Mouse (Mus musculus) layer of hippocampus, postnatal 25 days (tissue): ENCODE measurements around the gene Dpm2. TPM values are rescaled to one million over a fixed set of nuclear protein-coding genes. Genes with fewer than 3 reads are reported as not detected.

Experiments used
- DNase-seq, 2 experiments: peaks; one replicate each; pipeline ENCODE4 v3.0.0; 2022; ENCODE audit warnings: mixed read lengths in 2 of 2, low spot score in 1 of 2; ENCODE audit errors: extremely low spot score in 1 of 2
- total RNA-seq, 2 experiments: library from RNA; stranded (reverse); gene quantifications; 2 replicates each; pipeline ENCODE4 v1.2.3; 2021

Gene Dpm2
- total RNA-seq, 2 experiments from 2014 or later = 74.0 to 80.4 TPM

DNA sequence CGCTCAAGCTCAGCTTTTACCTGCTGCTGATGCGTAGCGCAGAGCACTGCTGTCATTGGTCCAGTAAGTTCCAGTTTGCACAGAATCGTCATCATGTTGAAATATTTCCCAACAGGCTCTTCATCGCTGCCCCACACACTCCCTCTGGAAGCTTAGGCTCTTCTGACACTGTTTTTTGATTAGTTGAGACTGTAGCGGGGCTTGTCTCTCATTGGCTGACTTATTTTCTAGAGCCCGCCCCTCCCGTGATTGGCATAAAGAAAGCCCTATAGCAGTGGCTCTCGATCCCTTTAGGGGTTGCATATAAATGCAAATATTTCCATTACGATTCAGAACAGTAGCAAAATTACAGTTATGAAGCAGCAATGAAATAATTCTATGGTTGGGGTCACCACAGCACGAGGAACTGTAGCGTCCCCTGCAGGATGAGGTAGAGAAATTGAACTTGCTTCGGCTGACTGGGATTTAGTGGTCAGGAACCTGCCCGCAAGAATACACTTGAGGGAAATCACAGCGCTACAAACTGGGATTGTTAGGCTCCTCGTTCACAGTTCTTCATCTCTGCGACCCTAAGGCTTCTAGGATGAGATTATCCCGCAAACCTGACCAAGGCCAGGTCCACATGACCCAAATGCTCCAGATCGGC lies 10.9 kb downstream of the Dpm2 start:
- peak in 1 of 2 experiments; percentile 71 for DNase-seq

DNA sequence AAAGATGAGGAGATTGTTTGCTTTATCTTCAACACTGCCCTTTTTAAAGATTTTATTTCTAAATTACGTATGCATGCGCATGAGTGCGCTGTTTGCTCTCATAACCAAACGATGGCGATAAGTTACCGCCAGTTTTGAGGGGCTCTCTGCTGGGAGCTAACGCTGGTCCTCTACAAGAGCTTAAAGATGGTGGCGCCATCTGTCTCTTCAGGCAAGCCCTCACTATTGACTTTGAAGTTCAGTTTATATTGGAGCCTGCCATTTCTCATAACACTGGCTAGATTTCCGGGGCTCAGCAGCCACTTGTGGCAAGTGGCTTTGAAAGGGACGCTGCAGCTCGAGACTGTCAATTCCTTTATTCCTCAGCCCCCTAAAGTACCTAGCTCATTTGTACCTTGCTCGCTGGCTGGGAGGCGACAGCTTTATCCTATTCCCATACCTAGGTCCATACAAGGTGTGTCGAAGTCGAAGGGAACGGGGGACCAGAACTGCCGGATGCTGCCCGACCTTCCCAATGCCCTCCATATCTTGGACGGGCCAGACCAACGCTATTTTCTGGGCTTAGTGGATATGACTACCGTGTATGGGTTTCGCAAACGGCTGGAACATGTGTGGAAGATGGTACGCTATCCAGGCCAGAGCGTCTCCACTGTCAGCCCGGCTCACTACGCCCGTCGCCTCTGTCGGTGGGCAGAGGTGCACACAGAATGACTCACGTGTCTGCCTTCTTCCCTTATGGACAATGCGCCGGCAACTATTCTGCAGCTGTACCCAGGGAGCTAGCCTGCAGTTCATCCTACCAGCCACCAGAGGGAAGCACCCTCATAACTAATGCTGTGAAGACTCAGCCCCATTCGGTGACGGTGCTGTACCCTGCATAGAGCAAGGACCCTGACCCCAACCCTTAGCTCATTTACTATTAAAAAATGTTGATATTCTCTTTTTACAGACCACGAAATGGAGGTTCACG lies 12.5 kb downstream of the Dpm2 start:
- peak in 1 of 2 experiments; percentile 78 for DNase-seq

DNA sequence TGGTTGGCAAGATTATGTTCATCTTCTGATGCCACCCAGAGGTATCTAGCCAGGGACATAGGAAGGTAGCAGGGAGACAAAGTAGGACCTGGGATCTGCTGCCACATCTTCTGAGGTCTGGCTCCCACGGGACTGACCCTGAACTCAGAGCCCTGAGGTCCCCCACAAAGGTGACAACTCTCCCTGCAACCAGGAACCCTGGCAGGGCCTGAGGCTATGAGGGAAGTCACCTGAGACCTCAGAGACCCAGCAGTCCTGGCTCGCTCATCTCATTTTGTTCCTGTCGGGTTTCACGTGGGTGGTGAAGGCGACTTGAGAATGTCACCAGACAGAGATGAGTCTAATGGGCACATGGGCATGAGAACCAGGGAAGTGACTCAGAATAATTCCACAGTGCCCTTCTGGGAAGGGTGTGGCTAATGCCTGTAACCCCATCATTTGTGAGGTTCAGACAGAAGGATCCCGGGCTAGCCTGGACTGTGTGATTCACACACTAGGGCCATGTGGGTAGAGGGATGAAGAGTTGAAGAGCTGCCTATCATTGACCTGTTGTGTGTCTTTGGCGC lies 14.6 kb downstream of the Dpm2 start:
- DNase-seq = no peak

DNA sequence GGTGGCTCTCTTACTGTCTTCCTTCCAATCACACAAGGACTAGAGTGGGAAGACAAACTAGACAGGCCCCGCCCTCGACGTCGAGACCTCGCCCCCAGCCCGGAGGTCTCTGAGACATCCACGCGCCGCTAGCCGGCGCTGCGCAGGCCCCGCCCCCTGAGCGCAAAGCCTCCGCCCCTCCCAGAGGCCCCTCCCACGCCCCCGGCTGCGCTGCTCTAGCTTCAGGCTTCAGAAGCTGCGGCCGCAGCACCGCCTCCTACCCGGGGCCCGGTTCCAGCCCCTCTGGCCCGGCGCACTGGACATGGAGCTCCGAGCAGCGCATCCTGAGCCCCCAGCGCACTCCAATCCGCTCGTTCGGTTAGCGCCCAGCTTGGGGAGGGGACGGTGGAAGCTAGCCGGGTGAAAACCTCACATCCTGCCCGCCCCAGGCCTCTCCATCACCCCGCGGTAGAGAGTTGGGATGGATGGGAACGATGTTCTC lies 16.3 kb downstream of the Dpm2 start, which contains the start of gene St6galnac4:
TSS of gene St6galnac4 (plus strand) at position 225 of the 481 bp plus-strand sequence.
- peak; percentile 78 for DNase-seq

DNA sequence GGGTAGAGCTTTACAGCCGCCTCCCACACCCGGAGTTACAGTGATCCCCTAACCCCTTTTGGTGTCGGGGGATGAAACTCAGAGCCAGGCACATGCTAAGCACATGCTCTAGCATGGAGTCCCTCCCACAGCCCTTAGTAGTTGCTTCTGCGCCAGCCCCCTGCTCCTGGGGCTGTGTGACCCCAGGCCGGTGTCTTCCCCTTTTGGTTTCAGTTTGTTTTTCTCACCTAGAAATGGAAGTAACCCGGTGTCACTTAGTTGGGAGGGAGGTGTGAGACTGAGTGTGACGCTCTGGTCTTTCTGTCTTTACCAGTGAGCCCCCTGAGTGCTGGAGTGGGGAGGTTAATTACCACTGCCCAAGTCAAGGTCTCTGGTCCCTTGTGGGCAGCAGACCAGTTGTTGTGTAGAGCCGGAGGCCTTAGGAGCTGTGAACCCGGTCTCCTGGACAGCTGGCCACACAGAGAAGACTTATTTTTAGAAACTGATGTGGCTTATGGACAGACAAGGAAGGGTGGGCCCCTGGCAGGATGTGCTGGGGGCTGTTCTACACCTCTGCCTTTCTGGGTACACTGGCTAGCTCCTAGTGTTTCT lies 17.2 kb downstream of the Dpm2 start:
- DNase-seq = no peak

DNA sequence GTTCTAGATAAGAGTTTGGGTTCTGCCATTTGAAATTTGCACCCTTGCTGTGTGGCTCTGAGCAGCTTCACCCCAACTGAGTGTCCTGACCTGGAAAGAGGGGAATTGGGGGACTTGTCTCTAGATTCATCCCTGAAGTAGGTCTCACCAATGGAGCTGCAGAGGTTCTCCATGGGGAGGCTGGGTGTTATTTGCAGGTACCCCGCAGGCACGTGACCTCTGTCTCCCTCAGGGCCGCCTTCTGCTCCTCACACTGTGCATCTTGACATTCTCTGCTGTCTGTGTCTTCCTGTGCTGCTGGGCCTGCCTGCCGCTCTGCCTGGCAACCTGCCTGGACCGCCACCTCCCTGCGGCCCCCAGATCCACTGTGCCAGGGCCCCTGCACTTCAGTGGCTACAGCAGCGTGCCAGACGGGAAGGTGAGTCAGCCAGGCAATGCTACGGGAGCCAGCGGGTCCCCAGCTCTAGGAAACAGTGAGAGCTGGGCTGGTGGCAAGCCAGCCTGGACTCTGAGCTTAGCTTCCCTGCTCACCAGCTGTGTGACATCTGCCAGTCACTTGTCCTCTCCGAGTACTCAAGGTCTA lies 18.6 kb downstream of the Dpm2 start:
- no peak for DNase-seq

DNA sequence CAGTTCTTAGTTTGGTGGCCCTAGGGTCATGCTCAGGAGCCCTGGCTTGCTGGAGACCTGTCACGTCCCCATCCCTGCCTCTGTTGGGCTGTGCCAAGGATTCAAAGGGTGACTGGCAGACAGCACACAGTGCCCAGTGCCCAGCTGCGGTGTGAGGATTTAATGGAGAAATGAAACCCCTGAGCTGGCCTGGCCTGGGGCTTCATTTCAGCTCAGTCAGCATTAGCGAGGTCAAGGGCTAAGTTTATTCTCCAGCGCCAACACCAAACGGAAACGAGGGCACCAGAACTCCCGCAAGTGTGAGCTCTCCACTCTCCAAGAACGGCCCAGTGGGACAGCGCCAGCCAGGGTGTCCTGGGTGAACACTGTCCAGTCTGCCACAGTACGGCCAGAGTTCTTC lies 19.6 kb downstream of the Dpm2 start:
- DNase-seq = no peak

DNA sequence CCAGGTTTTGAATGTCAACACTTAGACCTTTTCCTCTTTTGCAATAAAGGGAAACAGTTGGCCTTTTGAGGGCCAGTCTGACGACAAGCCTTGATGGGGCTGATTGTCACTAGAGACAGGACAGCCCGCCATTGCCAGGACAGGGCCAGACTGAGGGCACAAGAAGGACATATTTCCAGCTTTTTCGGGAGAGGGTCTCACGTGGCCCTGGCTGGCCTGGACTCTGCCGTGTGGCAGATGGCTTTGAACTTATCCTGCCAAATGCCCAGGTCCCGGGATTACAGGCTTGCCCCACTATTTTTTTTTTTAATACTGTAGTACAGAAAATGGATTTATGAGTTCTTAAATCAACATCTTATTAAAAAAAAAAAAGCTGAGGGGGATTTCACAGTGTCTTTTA lies 20.6 kb downstream of the Dpm2 start:
- no peak for DNase-seq

DNA sequence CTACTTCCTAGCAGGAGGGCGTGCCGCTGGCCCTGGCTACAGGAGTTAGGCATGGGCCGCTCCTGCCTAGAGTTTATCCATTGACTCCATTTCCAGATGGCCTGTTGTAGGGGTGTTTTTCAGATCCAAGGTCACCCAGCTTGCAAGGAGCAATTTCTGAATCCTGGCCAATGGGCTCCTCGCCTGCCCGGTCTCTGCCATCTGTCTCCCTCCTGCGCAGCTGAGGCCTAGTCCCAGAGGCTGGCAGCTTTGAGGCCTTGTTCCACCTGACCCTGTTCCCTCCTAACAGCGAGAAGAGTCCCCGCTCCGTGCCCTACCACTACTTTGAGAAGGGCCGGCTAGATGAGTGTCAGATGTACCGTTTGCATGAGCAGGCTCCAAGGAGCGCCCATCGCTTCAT lies 26.1 kb downstream of the Dpm2 start:
- no peak for DNase-seq

DNA sequence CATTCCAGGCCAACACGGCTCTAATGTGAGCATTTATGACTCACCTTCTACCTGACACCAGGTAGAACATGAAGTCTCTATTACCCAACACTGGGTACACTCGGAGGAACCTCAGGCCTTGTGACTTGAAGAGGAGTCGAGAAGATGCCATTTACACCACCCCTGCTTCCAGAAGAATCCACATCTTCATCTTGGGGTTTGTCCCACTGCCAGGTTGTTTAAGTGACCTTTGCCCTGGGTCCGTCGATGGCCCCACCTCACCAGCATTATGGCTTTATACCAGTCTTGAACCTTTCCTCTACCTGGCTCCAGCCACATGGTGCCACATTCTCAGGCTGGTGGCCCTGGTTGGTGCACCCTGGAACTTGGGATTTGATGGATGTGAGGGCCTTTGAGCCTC lies 26.6 kb downstream of the Dpm2 start:
- DNase-seq = no peak

DNA sequence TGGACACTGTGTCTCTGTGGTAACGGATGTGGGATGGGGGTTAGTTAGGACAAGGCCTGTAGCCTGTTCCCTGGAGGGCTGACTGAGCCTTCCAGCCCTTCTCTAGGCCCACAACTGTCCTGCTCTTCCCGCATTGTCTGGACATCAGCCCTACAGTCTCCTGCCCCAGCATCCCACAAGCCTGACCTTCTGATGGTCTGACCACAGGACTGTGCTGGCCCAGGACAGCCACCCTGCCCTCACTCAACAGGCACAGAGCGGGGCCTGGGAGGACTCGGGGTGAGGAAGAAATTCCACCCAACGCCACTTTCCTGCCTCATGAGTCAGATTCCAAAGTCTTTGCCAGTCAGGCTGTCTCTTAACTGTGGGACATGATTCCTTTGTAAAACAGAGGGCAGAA lies 27.0 kb downstream of the Dpm2 start:
- no peak for DNase-seq

DNA sequence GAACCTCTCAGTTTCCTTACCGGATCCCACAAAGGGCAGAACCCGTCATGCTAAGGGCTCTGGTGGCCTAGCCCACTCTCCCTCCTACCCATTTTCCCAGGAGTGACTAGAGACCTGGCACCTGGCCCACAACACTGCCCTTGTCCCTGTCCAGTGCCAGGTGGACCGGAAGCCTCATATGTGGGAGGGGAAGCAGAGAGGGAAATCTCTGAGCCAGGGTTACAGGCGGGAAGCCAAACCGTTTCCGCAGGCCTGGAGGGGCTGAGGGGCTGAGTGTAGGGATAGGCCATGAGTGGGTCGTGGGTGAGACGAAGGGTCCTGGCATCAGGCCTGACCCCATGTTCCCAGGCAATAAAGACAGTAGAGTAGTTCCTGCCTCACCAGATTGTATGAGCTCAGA lies 27.8 kb downstream of the Dpm2 start:
- DNase-seq = no peak

DNA sequence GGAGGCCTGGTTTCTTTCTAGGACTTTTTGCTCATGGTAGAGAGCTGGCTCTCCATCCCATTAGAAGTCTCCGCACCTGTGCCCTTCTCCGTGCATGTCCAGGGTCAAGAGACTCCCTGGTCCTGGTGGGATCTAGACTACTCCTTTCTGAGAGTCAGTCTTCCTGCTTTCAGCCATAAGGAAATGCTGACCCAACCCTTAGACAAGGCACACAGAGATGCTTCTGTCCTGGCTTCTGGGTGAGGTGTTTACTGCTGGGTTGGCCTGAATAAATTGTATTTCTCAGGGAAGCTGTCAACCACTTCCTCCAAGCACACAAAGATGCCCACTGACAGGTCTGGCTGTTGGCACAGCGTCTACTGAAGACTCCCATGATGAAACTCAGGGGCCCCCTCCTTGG lies 28.8 kb downstream of the Dpm2 start, which contains the start of gene St6galnac6:
TSS of gene St6galnac6 (plus strand) at position 301 of the 400 bp plus-strand sequence.
- no peak for DNase-seq

DNA sequence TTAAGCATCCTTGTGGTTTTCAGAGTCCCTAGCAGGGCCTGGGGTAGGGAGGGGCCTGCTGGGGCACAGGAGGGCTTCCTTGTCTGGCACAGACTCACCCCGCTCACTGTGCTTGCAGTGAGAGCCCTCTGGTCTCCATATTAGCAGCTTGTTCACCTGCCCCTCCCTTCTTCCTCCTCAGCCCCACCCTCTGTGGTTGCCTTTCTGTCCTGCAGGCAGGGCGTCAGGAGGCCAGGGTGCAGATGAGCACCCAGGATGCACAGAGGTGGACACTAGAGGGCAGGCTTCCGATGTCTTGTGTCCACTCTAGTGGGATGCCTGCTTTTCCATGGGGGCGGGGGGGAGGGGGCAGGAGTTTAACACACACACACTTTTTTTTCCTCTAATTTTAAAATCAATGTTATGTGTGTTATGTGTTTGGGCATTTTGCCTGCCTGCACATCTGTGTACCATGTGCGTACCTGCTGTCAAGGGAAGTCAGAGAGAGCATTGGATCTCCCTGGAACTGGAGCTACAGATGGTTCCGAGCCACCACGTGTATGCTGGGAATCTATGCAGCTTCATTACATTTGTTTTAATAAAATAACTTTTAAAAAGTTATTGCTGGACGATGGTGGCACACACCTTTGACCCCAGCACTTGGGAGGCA lies 30.9 kb downstream of the Dpm2 start:
- DNase-seq = no peak

DNA sequence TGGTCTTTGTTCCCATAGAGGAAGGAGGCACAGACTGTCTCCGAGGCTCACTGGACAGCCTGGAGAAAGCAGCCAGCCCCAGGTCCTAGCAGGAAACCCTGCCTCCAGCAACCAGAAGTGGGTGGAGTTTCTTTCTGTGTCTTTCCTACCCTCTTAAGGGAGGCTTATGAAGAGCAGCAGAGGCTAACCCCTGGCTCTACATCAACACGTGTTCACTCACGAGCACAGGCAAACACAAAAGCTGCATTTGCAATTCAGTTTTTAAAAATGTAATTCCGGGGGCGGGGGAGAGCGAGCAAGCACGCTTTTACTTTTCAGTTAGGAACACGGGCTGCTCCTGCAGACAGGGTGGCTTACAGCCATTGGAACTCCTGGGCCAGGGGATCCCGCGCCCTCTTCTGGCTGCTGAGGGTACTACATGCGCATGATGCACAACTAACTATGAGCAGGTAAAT lies 32.0 kb downstream of the Dpm2 start:
- DNase-seq = peak; percentile 89 to 97

DNA sequence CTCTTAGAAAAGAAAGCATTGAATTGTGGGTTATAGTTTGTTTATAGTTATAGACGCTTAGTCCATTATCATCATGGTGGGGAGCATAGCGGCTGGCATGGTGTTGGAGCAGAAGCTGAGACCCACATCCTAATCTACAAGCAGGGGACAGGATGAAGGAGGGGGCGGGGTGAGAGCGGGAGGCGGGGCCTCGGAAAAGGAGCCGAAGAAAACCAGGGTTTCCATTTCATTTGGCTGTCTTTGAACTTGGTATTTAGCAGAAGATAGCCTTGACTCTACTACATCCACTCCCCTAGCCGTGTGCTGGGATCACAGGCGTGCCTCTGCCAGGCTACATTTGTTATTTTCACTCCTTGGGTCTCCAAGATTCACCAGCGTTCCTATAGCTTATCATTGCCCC lies 34.0 kb downstream of the Dpm2 start:
- no peak for DNase-seq

DNA sequence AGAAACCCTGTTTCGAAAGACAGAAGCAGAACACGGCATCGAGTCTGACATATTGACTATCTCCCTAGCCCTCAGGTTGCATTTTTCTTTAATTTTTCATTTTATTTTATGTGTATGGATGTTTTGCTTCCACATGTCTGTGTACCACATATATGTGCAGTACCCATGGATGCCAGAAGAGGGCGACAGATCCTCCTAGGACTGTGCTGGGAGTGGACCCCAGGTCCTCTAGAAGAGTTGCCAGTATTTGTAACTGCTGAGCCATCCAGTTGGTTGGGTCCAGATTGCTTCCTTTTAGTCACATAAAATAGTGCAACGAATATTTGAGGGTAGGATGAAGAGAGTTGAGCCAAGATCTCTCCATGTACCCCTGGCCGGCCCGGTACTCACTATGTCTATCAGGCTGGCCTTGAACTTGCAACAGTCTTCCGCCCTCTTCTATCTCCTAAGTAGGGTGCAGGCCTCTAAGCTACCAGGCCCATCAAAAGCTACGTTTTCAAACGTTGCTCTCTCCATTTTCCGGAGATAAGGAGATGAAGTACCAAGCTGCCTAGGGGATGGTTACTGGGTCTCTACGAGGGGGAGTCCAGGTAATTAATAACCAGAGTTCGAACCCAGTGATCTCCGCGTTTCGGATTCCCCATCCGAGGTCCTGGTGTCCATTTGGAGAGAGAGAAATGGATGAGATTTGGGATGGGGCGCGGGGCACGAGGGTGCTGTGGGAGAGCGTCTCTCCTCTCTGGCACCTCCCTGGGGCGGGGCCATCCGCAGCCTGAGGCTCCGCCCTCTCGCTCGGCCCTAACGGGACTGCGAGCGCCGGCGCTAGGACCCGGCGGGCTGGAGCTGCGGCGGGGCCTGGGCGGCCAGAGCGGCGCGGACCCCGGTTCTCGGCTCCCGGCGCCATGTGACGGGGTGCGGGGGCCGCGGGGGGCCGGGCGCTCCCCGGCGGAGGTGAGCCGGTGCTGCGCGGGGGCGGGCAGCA lies 35.8 kb downstream of the Dpm2 start:
- DNase-seq = peak; percentile 66 to 71

DNA sequence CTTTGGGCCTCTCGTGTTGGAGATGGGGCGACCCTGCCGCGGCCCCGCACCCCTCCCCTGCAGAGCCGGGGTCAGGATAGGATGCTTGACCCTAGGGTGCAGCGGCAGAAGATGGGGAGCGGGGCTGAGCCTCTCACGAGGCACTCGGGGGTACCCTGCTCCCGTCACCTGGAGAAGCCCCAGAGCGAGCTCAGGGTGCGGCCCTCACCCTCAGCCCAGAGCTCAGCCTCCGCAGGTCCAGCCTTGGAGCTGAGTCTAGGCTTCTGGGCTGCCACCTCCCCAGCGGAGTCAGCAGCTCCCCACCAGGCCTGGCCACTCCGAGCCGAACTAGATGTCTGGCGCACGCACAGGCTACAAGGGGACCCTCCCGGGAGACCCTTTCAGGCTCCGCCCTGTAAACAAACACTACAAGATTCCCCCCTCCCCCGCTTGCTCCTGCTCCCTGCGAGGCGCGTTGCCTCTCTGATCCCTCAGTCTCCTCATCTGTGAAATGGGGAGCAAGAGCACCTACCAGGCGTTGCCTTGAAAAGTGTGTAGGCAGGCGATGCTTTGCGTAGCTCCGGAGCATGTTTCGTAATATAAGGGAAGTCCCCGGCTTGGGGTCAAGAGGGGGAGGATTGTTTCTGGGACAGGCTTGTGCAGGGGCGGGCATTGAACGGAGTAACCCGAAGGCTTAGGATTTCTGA lies 36.7 kb downstream of the Dpm2 start:
- peak in 1 of 2 experiments; percentile 42 for DNase-seq
